Mouse (Mus musculus) E14TG2a.4 (cell line): Measurements from ENCODE around the gene Mrtfa.

ENCODE experiments used
- CTCF ChIP-seq: conservative IDR thresholded peaks from 2 replicates; pipeline ENCODE4 v1.5.1; 2014; ENCODE audit warnings: low read length
- POU5F1 ChIP-seq: IDR thresholded peaks from 2 replicates; pipeline ENCODE4 v1.6.1; 2014; ENCODE audit warnings: low read length, borderline replicate concordance

DNA sequence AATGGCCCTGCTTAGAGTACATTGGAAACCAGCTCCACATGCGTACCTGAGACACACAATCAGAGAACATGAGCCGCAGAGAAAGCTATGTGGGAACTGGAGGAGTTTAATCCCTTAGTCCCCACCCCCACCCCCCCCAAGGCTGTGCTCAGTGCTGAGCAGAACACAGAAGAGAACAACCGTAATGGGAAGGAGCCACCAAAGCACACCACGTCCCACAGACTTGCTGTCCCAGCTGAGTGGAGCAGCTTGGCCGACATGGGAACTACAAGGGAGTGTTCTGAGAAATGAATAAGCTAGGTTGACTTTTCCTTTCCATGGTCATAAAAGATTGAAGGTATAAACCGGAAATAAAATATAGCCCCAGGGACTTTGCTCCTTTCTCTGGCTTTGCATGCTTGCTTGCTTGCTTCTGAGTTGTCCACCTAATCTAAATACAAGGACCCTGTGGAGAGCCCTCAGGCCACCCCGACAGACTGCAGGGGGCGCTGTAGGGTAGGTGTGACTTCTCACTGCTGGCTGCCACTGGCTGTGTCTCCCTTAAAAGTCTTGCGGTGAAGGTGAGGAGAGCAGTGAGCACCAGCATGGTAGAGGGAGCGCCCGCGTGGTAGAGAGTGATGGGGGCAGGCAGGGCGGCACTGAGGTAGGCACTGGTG, 148.2 kb downstream of the Mrtfa start:
- TF ChIP-seq CTCF (peak; percentile 59), POU5F1 (no peak)
